Mouse (Mus musculus) neutrophil, adult 5-6 weeks (primary cell): ENCODE results near the gene C1qc. TPM values are rescaled to one million over a fixed set of nuclear protein-coding genes. Genes with fewer than 3 reads are reported as not detected.

Experiments
- ATAC-seq: fragments of 151-379, 151-347 bp; 2 replicates; pipeline ENCODE4 v1.8.0; 2017; ENCODE audit warnings: mild to moderate bottlenecking, moderate TSS enrichment; ENCODE audit not compliant: insufficient number of reproducible peaks, poor library complexity, low FRiP score, severe bottlenecking; ENCODE audit errors: extremely low read depth
- total RNA-seq: library from RNA; stranded (forward); fragments of 200-1000 nt; gene quantifications from 2 replicates; pipeline ENCODE4 v1.2.3, GENCODE M21; 2017

C1qc gene
- total RNA-seq, 1 experiment from 2014 or later, result not detected

DNA sequence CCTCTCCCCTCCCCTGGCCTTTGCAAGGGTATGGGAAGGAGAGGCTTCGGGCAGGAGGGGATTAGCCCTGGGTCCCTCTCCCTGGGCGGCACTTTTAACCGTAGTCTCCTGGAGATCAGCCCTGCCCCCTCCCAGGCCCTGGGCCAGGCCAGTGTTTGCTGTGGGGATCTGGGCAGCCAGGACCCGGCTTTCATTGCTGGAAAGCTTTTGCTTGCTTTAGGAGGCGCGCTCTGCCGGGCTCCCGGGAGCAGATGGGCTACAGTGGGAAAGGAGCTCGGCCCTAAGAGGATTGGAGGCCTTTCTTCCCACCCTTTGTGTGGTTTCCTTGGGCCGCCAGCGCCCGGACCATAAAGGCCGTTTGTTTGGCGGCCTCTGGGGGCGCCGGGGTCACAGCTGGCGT lies 31.1 kb downstream of the C1qc start:
- ATAC-seq, result no peak

DNA sequence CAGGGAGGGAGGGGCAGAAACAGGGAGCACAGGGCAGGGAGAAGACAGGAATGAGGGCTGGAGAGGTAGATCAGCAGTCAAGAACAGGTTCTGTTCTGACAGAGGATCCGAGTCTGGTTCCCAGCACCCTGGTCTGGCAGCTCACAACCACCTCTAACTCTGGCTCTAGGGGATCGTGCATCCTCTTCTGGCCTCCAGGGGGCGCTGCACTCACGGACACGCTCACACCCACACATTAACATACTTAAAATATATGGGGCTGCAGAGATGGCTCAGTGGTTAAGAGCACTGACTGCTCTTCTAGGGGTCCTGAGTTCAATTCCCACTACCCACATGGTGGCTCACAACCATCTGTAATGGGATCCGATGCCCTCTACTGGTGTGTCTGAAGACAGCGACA lies 32.8 kb downstream of the C1qc start:
- ATAC-seq, result no peak

DNA sequence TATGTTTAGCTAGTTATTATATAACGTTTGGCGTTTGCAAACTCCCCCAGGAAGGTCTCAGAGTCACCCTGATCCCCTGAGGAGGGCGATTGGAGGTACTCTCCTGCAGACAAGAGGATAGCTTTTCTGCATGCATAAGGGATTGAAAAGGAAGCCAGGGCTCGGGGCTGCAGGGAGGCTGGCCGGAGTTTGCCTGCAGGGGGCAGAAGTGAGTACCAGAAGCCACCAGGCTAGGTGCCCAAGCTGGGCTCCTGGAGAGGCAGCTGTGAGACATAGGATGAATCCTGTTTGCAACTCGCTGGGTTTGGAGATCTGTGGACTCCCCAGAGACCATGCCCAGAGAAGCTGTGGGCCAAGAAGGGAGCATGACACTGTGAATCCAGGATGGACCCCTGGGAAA lies 37.8 kb downstream of the C1qc start:
- ATAC-seq, result no peak

DNA sequence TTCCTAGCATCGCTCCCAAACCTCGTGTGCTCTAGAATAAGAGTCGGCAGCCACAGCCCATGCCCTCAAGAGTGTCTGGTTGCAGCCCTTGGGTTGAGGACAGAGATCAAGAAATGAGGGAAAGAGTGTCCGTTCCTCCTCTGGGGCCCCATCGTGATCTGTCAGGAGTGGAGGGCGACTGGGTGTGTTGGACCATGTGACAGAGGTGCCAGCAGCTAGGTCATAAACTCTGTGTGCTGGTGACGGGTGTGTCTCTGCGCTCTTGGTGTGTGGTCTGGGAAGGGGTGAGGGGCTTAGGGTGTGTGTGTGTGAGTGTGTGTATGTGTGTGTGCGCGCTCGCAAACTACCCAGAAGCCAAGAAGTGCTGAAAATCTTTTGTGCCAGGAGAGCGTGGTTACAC lies 39.9 kb downstream of the C1qc start:
- ATAC-seq, result no peak

DNA sequence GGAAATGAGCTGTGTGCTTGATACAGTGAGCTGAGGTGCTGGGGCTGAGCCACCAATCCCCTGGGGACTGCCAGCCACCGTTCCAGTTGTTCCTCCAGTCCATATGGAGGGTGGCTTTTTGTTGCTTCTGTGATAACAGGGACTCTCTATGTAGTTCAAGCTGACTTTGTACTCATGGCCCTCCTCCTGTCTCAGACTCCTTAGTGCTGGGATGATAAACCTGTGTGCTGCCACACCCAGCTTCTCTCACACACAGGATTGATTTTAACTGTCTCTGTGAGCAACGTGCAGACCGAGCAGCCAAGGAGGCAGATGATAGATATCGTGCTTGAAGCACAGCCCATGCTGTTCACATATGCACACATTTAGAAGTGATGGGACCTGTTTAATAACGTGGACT lies 40.7 kb downstream of the C1qc start:
- no peak for ATAC-seq

DNA sequence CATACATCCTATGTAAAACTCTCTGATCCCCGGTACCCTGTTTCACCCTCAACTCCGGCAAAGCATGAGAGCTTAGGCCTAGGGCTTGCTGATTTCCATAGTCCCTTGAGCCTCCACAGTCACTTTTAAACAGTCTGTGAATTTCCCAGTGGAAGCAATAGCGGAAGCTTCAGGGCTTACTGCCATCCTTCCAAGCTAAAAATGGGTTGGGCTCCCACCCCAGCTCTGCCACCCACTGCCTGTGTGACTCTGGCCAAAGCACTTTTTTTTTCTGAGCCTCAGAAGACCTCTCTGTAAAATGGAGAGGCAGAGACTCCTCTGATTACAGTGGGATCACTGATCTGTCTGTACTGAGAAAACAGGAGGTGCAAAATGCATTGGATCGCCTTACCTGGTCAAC lies 44.3 kb downstream of the C1qc start:
- ATAC-seq, result no peak

DNA sequence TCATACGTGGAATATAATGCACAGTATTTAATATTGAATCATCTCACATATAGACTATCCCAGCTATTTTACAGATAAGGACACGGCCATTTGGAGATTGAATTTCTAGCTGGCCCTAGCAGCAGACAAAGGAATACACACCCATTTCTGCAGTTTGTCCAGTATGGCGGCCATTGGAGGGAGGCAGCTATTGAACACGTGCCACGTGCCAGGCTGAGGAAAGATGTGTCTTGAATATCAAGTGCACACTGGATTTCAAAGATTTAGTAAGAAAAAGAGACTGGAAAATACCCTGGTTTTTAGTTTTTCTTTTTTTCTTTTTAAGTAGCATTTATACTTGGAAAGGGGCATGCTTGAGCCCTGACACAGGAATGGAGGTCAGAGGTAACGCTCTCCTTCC lies 45.7 kb downstream of the C1qc start:
- ATAC-seq, result no peak

DNA sequence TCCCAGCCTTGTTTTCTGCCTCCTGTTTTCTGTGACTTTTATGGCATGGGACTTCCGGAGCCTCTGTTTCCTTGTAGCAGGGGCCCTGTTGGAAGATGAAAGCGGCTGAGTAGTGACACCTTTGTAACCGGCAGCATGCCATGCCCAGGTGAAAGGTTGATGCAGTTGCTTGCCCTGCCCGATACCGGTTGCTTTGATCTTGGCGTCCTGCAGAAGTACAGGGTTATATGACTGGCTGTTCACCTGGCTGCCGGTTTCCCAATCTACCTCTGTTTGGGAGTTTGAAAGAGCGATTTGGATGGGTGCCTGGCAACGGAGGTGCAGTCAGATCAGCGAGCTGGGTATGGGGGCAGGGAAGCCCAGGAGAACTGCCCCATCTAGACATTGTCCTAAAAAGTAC lies 50.1 kb downstream of the C1qc start:
- no peak for ATAC-seq

DNA sequence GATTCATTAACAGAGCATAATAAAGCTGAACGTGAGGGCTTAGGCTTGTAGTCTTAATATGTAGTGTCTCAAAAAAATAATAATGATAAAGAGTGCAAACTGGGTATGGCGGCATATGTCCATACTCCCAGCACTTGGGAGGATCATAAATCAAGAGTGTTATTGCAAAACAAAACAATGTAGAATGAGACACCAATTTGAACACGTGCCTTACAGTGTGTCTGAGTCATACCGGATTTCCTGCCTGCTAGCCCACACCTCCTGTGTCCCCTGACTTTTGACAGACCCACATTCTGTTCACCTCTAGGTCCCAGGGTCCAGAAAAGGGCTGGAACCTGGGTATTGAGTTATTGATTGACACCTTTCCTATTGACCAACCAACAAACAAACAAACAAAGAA lies 50.8 kb downstream of the C1qc start:
- ATAC-seq, result no peak

DNA sequence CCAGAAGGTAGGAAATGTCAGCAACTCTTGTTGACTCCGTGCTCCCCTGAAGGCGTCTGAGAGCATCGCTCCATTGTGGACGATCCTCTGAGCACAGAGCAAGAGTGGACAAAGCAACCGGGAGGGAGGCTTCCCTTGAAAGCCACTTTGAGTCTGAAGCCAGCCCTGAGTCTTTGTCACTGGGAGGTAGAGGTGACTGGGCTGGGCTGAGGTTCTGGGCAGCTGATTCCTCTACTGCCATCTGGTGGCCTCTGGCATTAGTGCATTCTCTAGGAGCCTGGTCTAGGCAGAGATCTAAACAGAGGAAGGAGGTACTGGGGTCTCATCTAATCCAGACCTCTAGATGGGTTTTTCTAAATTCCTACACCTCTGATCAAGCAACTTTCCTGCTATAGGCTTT lies 51.8 kb downstream of the C1qc start:
- peak; percentile 31; the same call in 1 of the 2 replicates for ATAC-seq

Other genes starting within 250 kb of the C1qc start
- gene Ephb2, start 57.1 kb downstream of the C1qc start, total RNA-seq, result not detected in 2 replicates
- gene C1qb, start 6.9 kb downstream of the C1qc start, total RNA-seq, result not detected in 2 replicates
- gene C1qa, start 5.7 kb upstream of the C1qc start, total RNA-seq, result not detected in 2 replicates
- gene Epha8, start 63.8 kb upstream of the C1qc start, total RNA-seq, result not detected in 2 replicates
- 12.5 and 15.6 TPM in 2 replicates for gene Zbtb40, start 155.7 kb upstream of the C1qc start, total RNA-seq